Mouse (Mus musculus) liver, embryonic 16.5 days (tissue): Measurements from ENCODE around the gene Kcnd2. TPM values are rescaled to one million over a fixed set of nuclear protein-coding genes. Genes with fewer than 3 reads are reported as not detected.
A peak's percentile ranks its signal among the peaks of the same experiment; 100 is the strongest.

Experiments
- ATAC-seq: fragments of 200-750 bp; cut with Nextera tagmentation; 2 replicates; pipeline ENCODE4 v1.8.0; 2017; ENCODE audit warnings: low read depth, mild to moderate bottlenecking, moderate number of reproducible peaks, moderate library complexity
- H3K27ac ChIP-seq: fragments of 300-500 bp; sonication (generic); 2 replicates; pipeline ENCODE4 v1.5.1; 2014; ENCODE audit warnings: mild to moderate bottlenecking, low read length
- H3K27me3 ChIP-seq: fragments of 300-500 bp; sonication (generic); 2 replicates; pipeline ENCODE4 v1.6.1; 2014; ENCODE audit warnings: low read depth, low read length, mixed read lengths; ENCODE audit not compliant: control insufficient read depth, insufficient read depth
- H3K36me3 ChIP-seq: fragments of 300-500 bp; sonication (generic); 2 replicates; pipeline ENCODE4 v1.6.1; 2014; ENCODE audit warnings: mild to moderate bottlenecking; ENCODE audit not compliant: control insufficient read depth, insufficient read depth
- H3K4me1 ChIP-seq: fragments of 300-500 bp; sonication (generic); 2 replicates; pipeline ENCODE4 v1.6.1; 2014; ENCODE audit warnings: low read depth, low read length, mixed read lengths; ENCODE audit not compliant: control insufficient read depth
- H3K4me2 ChIP-seq: fragments of 300-500 bp; sonication (generic); 2 replicates; pipeline ENCODE4 v1.6.1; 2014; ENCODE audit warnings: low read depth, low read length, mixed read lengths
- H3K4me3 ChIP-seq: fragments of 300-500 bp; sonication (generic); 2 replicates; pipeline ENCODE4 v1.5.1; 2014; ENCODE audit warnings: low read depth, mild to moderate bottlenecking, low read length
- H3K9ac ChIP-seq: fragments of 300-500 bp; sonication (generic); 2 replicates; pipeline ENCODE4 v1.6.1; 2014; ENCODE audit warnings: low read depth, low read length
- H3K9me3 ChIP-seq: fragments of 300-500 bp; sonication (generic); replicated peaks from 2 replicates; pipeline ENCODE4 v1.6.1; 2016; ENCODE audit warnings: low read length; ENCODE audit not compliant: control insufficient read depth
- WGBS: fragments of 180-500 bp; shearing (Covaris S2); extraction: QIAGEN DNeasy Blood & Tissue Kit; methylation state at CpG from one replicate; pipeline ENCODE4 v1.1.7; 2014; ENCODE audit not compliant: insufficient replicate concordance; 5-methylcytosine and 5-hydroxymethylcytosine counted together
- polyA plus RNA-seq: library from polyadenylated mRNA; unstranded; fragments of >200 nt; fragmentation: Nextera tagmentation; extraction: Ambion mirVana; gene quantifications from 2 replicates; pipeline ENCODE4 v1.2.1, GENCODE M21; 2015

The Kcnd2 gene
- polyA plus RNA-seq, 1 experiment from 2014 or later = not detected

- H3K27ac ChIP-seq = no peak overlapping the region
- no peaks in the 10 kb centered on the region for H3K9me3 ChIP-seq
- H3K36me3 ChIP-seq = no peaks in the 10 kb centered on the region
- no peak for ATAC-seq
- no peak overlapping the region for H3K9ac ChIP-seq
- WGBS = 75% methylated on average over 12 of the region's 12 CpGs
- H3K4me3 ChIP-seq = no peak overlapping the region
- H3K4me1 ChIP-seq = no peaks in the 10 kb centered on the region
- no peaks in the 10 kb centered on the region for H3K27me3 ChIP-seq
- H3K4me2 ChIP-seq = no peak overlapping the region
These were observed 552.5 kb downstream of the Kcnd2 start for GRCm38 (mm10) chr6:21767787-21768221.

GRCm38 (mm10) chr6:21768745-21769446, 553.6 kb downstream of the Kcnd2 start:
- no peak for ATAC-seq

GRCm38 (mm10) chr6:21769447-21769809, 554.1 kb downstream of the Kcnd2 start:
- no peaks in the 10 kb centered on the region for H3K9me3 ChIP-seq
- H3K4me2 ChIP-seq = no peak overlapping the region
- no peaks in the 10 kb centered on the region for H3K36me3 ChIP-seq
- no peak for ATAC-seq
- no peak overlapping the region for H3K4me3 ChIP-seq
- H3K4me1 ChIP-seq = no peaks in the 10 kb centered on the region; the same call in 1 of the 2 replicates
- no peak overlapping the region for H3K9ac ChIP-seq
- 63% methylated on average over 1 of the region's 1 CpGs for WGBS
- H3K27me3 ChIP-seq = no peaks in the 10 kb centered on the region
- H3K27ac ChIP-seq = no peak overlapping the region

More at GRCm38 (mm10) chr6:21768745-21769446, 553.6 kb downstream of the Kcnd2 start:
- no peak overlapping the region for H3K27ac ChIP-seq
- WGBS = 70% methylated on average over 9 of the region's 9 CpGs
- H3K4me2 ChIP-seq = no peak overlapping the region
- no peaks in the 10 kb centered on the region for H3K27me3 ChIP-seq
- H3K9ac ChIP-seq = no peak overlapping the region
- no peak overlapping the region for H3K4me3 ChIP-seq
- no peaks in the 10 kb centered on the region for H3K36me3 ChIP-seq
- no peaks in the 10 kb centered on the region for H3K4me1 ChIP-seq
- H3K9me3 ChIP-seq = no peaks in the 10 kb centered on the region

- Histone ChIP-seq H3K27me3 (no peaks in the 10 kb centered on the region), H3K4me2 (no peak overlapping the region), H3K4me1 (no peaks in the 10 kb centered on the region; the same call in 1 of the 2 replicates), H3K4me3 (no peak overlapping the region), H3K27ac (no peak overlapping the region), H3K9me3 (no peaks in the 10 kb centered on the region), H3K36me3 (no peaks in the 10 kb centered on the region), H3K9ac (no peak overlapping the region)
- 51% methylated on average over 7 of the region's 7 CpGs for WGBS
- peak; percentile 37; the same call in 1 of the 2 replicates for ATAC-seq
These were observed 559.1 kb downstream of the Kcnd2 start for GRCm38 (mm10) chr6:21774213-21774916.
